Comparison of ENCODE assay signal across 13 mouse cellular contexts in the genomic region with DNA sequence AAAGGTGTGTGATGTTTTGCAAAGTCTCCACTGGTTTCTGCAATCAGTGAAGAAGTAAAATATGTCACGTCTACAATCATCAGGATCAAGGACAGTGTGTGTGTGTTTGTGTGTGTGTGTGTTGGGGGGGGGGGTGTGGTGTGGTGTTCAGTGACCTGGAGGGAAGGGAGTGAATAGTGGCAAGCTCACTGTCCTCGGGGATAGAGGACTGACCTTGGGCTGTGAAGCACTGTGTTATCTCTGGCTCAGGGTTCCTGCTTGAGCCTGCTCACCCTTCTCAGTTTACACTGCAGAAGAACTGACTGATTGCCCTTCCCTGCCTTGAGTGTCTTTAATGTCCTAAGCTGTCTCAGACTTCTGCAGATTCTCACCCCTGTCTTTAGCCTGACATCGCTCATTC.
DNase-seq lines count a peak whose midpoint lies in the region; ATAC-seq and TF ChIP-seq lines count a peak whose summit lies in the region.
"Had no signal": no experiment of that assay in that cellular context is flagged by ENCODE, and none has a peak within 500 bp of the region (broad histone marks: within the 10 kb centered on the region; RNA-seq: fewer than 3 reads in every experiment).

No protein-coding gene starts in this region.

- no peak for DNase-seq in liver, embryonic 13.5 days
- DNase-seq in adrenal gland, postnatal 14 days = peak; percentile 57
- no peak for DNase-seq in left cerebral cortex, adult 9 months (ENCODE audit: low spot score in 2 of 2)
- DNase-seq in cerebellum, postnatal 10 days = no peak
- DNase-seq: cerebellum, adult 8-10 months; heart, adult 11 months; heart, postnatal 36 days; right cerebral cortex, postnatal 4 days; thymus, adult 18-20 months had no signal

- no peaks in the 10 kb centered on the region for H3K27me3 ChIP-seq in liver, embryonic 13.5 days
- H3K27me3 ChIP-seq in liver, embryonic 12.5 days (replicated peaks) = no peaks in the 10 kb centered on the region
- no peaks in the 10 kb centered on the region for H3K27me3 ChIP-seq in intestine, postnatal 0 days (replicated peaks; ENCODE audit: control insufficient read depth, insufficient read depth, low read length)
- no peaks in the 10 kb centered on the region for H3K27me3 ChIP-seq in small intestine, adult 2 months (ENCODE audit: control insufficient read depth, insufficient read depth, low read length)
- H3K27me3 ChIP-seq: liver, embryonic 15.5 days had no signal

- TF ChIP-seq CTCF in intestine, postnatal 0 days (IDR thresholded peaks at IDR 0.05; ENCODE audit: low read depth) = no peak
- no peak for TF ChIP-seq CTCF in small intestine, adult 2 months (IDR thresholded peaks at IDR 0.05; ENCODE audit: extremely low read depth, insufficient read length, insufficient replicate concordance, low read depth, low read length)

- H3K9ac ChIP-seq in liver, embryonic 13.5 days = no peak overlapping the region
- H3K9ac ChIP-seq in liver, embryonic 12.5 days = no peak overlapping the region
- no peak overlapping the region for H3K9ac ChIP-seq in intestine, postnatal 0 days (ENCODE audit: low read depth, low read length)
- H3K9ac ChIP-seq: liver, embryonic 15.5 days had no signal

- WGBS in liver, embryonic 13.5 days (ENCODE audit: insufficient replicate concordance) = 45% methylated on average over 3 of the region's 3 CpGs
- WGBS in liver, embryonic 12.5 days (ENCODE audit: insufficient replicate concordance) = 50% methylated on average over 3 of the region's 3 CpGs
- WGBS in intestine, postnatal 0 days = 22% methylated on average over 3 of the region's 3 CpGs
- 17% methylated on average over 3 of the region's 3 CpGs for WGBS in small intestine, adult 2 months

- no peak for ATAC-seq in liver, embryonic 13.5 days (ENCODE audit: low read depth)
- ATAC-seq in liver, embryonic 12.5 days = no peak
- ATAC-seq in intestine, postnatal 0 days = no peak

- 0 out of 2 replicates have a peak overlapping the region, but pooled peaks have one; percentile 4 for H3K4me2 ChIP-seq in liver, embryonic 13.5 days
- H3K4me2 ChIP-seq in liver, embryonic 12.5 days = no peak overlapping the region
- peak overlapping the region; percentile 50 for H3K4me2 ChIP-seq in intestine, postnatal 0 days (replicated peaks; ENCODE audit: low read depth)
- H3K4me2 ChIP-seq: liver, embryonic 15.5 days had no signal

- no peak overlapping the region for H3K27ac ChIP-seq in liver, embryonic 13.5 days
- H3K27ac ChIP-seq in liver, embryonic 12.5 days = no peak overlapping the region
- H3K27ac ChIP-seq in intestine, postnatal 0 days (ENCODE audit: low read depth, low read length) = peak overlapping the region; percentile 94
- H3K27ac ChIP-seq in small intestine, adult 2 months (ENCODE audit: insufficient read depth, low read depth, low read length) = peak overlapping the region; percentile 55
- H3K27ac ChIP-seq: liver, embryonic 15.5 days had no signal

- no peaks in the 10 kb centered on the region for H3K36me3 ChIP-seq in liver, embryonic 13.5 days
- no peaks in the 10 kb centered on the region for H3K36me3 ChIP-seq in liver, embryonic 12.5 days
- no peaks in the 10 kb centered on the region for H3K36me3 ChIP-seq in intestine, postnatal 0 days (ENCODE audit: control insufficient read depth, insufficient read depth)
- no peaks in the 10 kb centered on the region for H3K36me3 ChIP-seq in small intestine, adult 2 months (ENCODE audit: control insufficient read depth, insufficient read depth, low read length)
- H3K36me3 ChIP-seq: liver, embryonic 15.5 days had no signal

- H3K9me3 ChIP-seq in liver, embryonic 13.5 days (replicated peaks) = no peaks in the 10 kb centered on the region
- H3K9me3 ChIP-seq in liver, embryonic 12.5 days (replicated peaks) = no peaks in the 10 kb centered on the region
- H3K9me3 ChIP-seq in intestine, postnatal 0 days (ENCODE audit: control insufficient read depth) = no peaks in the 10 kb centered on the region
- H3K9me3 ChIP-seq: liver, embryonic 15.5 days had no signal

- H3K4me3 ChIP-seq in liver, embryonic 13.5 days (replicated peaks) = no peak overlapping the region
- no peak overlapping the region for H3K4me3 ChIP-seq in liver, embryonic 12.5 days
- no peak overlapping the region; the same call in 1 of the 2 replicates for H3K4me3 ChIP-seq in intestine, postnatal 0 days (ENCODE audit: low read depth, low read length)
- no peak overlapping the region for H3K4me3 ChIP-seq in small intestine, adult 2 months (ENCODE audit: low read depth, low read length)
- H3K4me3 ChIP-seq: liver, embryonic 15.5 days had no signal

- no peak for TF ChIP-seq POLR2A in small intestine, adult 2 months (IDR thresholded peaks at IDR 0.05; ENCODE audit: low read depth, low read length)

- H3K4me1 ChIP-seq in liver, embryonic 13.5 days (replicated peaks) = peaks cover 25% of the 10 kb centered on the region
- H3K4me1 ChIP-seq in liver, embryonic 12.5 days = peaks cover 10% of the 10 kb centered on the region
- 0 out of 2 replicates have a peak, but pooled peaks cover 12% of the 10 kb centered on the region for H3K4me1 ChIP-seq in intestine, postnatal 0 days (replicated peaks; ENCODE audit: control insufficient read depth, insufficient read depth, low read length)
- peaks cover 21% of the 10 kb centered on the region for H3K4me1 ChIP-seq in small intestine, adult 2 months (ENCODE audit: control insufficient read depth, insufficient read depth, insufficient read length, low read length)

Comparison
In these comparisons a context has a peak if more than half of its experiments do, and no peak if none do; other contexts are left out.
1. H3K27ac ChIP-seq: peak in intestine, postnatal 0 days (single experiment) and small intestine, adult 2 months (single experiment); none in liver, embryonic 13.5 days (single experiment) and liver, embryonic 12.5 days (single experiment).